Mouse (Mus musculus) left cerebral cortex, adult 18-20 months (tissue): ENCODE results near the gene Enpp4. TPM values are rescaled to one million over a fixed set of nuclear protein-coding genes. Genes with fewer than 3 reads are reported as not detected.

Experiments
- DNase-seq, 2 experiments: peaks; one replicate each; pipeline ENCODE4 v3.0.0; 2021 to 2022; ENCODE audit warnings: low spot score in 2 of 2, mixed read lengths in 1 of 2
- total RNA-seq, 2 experiments: library from RNA; stranded (reverse); gene quantifications; 2 replicates each; pipeline ENCODE4 v1.2.3; 2021

Enpp4 gene
- total RNA-seq, 2 experiments from 2014 or later = 15.2 to 17.0 TPM

DNA sequence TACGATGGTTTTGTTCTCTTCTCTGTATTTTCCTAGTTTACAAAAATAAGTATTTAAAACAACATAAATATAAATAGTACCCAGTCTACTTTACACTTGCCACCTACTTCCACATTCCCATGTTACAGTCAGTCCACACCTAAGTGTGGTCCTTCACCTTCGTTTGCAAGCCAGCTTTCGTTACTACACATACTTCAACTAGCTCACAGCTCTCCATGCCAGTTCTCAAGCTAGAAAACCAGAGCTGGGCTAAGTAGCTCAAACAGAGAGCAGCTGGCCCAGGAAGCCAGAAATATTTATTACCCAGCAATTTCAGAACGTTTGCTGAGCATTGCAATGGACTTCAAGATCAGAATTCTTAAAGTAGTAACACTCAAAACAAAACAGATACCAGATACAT is 5.1 kb downstream of the Enpp4 start:
- no peak for DNase-seq

DNA sequence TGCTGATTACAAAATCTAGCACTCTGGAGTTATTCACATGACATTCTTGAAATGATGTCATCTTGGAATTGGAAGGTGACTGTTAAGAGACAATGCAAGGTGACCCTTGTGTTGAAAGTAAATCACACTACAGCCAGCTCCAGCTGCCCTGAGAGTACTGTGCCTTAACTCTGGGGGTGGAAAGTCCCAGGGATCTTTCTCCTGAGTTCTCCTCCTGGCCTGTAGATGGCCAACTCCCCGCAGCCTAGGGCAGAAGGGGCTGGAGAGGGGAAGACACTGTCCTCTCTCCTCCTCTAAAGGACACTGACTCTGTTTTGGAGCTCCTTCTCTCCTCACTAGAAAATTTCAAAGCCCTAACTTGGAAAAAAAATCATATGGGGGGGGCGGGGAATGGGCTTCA is 14.1 kb downstream of the Enpp4 start:
- no peak for DNase-seq

DNA sequence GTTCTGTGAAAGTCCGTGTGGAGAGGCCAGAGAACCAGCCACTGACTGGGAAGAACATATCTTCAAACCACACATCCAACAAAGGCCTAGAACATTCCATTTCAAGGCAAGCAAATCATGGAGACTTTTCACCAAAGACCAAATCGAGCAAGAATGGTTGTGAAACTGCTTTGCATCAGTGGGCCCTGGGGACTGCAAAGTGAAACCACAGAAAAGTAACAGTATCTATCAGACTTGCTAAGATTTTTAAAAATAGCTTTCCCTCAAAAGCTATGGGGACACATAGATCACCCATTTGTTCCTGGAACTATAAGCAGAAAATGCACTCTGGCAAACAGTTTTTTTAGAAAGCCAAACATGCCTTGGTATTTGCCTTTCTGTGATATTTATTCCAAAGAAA is 14.7 kb downstream of the Enpp4 start:
- no peak for DNase-seq

DNA sequence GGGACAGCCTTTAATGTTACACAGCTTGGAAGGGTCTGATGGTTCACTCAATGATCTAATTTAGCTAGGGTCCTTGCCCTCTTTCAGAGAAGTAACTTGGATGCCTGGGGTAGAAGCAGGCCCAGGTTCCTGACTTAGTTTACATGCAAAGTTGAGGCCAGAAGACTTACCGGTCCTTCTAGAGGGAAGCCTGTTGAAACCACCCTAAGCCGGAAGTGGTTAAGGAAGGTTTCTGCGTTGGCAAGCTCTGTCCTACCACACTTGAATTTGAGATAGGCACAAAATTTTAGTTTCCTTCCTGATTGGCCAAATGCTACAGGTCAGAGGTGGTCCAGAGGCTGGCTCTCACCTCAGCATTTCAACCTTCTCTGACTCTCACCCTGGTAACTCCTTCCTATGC is 17.4 kb downstream of the Enpp4 start:
- no peak for DNase-seq

DNA sequence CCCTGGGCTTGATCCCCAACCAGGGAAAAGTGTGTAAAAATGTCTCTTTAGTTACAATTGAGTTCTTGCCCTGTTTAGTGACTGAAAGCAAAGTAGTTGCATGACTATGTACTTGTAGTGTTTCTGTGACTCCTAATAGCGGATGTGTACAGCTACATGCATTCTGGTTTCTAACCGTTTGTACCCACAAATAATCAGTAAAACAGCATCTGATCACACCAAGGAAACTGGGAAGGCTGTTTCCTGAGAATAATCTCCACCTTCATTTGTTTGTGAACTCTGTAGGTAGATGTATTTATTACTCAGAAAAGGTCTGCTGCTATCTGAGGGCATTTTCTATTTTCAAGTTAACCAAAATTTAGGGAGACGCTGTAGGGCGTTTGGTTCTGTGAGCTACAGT is 22.5 kb downstream of the Enpp4 start:
- no peak for DNase-seq

DNA sequence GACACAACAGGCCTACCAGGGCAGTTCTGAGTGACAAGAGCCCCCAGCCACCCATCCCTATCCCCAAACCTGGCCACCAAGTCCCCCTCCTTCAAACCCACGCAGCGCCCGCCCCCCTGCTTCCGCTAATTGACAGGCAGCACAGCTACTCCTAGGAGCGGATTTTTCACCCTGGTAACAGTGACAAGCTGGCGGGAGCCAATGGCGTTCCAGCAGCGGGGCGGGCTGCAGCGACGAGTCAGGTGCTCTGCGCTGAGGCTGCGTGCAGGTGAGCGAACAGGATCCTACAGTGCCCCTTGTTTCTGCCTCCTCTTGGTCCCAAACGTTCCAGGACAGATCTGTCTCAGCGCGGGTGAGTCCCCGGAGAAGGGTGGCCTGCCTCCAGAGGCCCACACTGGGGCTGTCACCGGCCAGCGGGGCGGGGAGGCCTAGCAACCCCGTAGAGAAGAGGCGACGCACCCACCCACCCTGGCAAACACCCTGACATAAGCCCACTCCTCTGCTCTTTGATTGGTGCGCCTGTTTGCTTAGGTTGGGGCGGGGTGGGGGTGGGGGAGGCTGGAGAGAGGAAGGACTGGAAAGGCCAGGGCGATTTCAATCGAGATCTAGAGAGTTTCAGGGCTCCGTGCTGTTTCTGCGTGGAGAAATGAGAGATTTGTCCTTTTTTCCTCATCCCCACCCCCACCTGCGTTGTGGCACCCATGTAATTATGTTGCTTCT is 26.8 kb downstream of the Enpp4 start, which contains the start of gene Enpp5:
Enpp5 (plus strand) TSS at position 183 of the 720 bp plus-strand sequence.
- DNase-seq = peak; percentile 88 to 93

DNA sequence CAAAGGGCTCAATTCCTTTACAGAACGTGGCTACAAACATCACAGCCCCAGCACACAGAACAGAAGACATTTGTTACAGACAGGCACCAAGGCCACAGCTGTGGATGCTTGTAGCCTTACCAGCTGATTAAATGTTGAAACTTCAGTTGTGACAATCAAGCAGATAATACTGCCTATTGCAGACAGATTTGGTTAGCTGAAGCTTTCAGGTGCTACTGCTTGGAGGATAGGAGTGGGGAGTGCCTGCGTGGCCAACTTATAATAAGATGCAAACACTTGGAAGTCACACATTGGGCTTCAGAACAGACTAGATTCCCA is 27.8 kb downstream of the Enpp4 start:
- DNase-seq = no peak

DNA sequence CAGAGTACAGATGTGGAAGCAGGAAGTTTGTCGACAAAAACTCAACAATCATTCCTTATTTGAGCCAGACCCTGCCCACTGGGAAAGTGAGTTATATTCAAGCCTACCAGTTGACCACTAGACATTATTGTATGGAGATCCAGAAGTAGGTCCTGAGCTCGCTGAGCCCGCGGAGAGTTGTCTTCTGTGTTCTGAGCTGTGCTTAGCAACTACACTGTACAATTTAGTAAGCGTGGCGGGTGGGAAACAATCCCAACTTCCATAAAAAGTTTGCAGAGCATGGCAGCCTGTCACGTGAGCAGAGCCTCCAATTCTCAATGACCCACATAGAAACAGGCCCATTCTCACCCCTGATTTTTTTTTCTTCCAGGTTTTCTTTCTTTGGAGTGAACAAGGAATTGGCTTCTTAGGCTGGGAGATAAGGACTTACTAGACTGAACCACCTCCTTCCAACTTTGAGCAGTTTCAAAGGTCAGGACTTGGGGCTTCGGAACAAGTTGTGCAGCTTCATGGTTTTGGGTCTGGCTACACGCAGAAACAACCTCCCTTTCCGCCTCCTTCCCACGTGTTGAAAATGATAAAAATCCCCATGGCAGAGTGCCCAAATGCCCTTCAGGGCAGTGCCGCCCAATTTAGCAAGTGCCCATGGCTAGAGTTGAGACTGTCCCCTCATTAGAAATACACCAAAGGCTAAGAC is 28.3 kb downstream of the Enpp4 start:
- DNase-seq = no peak

DNA sequence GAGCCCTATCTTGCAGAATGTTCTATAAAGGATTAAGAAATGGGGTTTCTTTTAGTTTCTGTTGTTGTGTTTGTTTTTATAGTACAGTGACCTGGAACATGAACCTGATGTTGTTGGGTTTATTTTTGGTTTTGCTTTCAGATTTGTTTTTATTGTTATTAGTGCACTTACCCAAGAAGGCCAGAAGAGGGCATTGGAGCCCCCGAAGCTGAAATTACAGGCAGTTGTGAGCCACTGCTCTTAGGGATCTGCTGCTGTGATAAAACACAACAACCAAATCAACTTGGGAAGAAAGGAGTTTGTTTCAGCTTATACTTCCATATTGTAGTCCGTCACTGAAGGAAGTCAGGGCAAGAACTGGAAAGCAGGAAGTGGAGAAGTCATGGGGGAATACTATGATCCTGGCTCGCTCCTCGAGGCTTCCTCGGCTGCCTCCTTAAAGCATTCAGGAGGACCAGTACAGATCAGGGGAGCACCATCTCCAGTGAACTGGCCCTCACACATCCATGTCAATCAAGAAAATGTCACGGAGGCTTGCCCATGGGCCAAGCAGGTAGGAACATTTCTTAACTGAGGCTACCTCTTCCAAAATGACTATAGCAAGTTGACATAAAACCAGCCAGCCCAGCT is 29.4 kb downstream of the Enpp4 start:
- peak in 1 of 2 experiments; percentile 16 for DNase-seq

DNA sequence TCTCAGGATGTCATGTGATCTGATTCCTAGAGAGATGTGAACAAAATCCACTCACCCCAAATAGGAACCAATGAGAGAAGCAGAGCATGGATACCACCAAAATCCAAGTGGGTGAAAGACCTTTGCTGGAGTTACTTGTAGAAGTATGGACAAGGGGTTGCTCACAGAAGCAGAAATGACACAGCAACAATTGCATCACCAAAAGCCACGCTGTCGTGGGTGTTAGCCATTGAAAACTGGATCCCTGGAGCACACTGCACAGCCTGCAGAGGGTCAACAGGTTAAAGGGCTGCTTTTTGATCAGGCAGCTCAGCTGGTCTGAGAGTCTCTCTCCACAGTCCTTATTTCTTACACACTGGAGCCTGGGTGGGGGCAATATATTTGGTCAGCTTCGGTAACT is 30.0 kb downstream of the Enpp4 start:
- DNase-seq = no peak

DNA sequence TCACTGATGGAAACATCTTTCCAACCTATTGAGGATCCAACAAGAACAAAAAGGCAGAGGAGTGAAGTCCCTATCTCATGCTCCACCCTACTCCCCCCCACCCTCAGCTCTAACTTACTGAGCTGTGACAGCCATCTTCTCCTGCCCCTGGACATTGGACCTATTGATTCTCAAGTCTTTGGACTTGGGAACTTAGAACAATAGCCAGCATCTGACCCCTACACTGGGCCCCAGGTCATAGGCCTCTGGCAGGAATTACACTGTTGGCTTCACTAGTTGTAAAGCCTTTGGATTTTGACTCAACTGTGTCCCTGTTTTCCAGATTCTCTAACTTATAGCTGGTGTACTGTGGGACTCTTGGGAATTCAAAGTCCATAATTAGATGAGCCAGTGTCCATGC is 33.9 kb downstream of the Enpp4 start:
- DNase-seq = no peak

DNA sequence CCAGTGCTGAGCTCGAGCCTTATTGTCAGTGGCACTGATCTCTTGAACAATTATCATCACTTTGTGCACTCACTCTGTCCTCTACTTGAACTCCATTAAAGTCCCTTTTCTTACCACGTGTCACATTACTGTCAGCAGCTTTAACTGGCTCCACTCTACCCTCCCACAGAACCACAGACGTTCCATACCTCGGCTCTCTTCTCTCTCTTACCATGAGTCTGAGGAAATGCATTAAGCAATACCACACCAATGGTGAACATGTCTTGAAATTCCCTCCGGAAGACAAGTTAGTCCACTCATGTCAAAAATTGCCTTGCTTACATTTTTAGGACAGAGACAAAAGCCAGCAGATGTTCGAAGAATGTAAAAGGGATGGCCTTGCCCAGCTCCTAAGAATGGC is 36.7 kb downstream of the Enpp4 start:
- no peak for DNase-seq

DNA sequence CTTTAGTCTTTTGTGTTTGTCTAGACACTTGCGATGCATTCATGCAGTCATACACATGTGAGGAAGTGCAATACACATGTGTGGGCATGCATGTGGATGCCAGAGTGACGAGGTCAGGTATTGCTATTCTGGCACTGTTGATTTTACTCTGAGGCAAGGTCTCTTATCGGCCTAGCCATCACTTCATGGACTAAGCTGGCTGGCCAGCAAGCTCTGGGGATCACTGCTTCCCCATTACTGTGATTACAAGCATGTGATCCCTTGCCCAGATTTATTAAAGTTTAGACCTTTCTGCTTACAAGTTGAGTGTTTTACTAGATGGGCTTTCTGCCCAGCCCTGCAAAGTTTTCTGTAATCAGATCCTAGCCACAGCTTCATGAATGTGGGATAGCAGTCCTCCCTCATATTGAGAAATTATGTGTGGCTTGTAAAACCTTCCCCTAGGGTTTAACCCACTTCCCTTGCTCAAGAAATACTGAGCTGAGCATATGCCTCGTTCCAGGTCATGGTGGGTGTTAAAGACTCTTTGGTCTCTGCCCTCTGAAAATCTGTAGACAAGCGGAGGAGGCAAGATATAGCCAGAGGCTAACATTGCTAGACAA is 44.2 kb downstream of the Enpp4 start:
- no peak for DNase-seq

DNA sequence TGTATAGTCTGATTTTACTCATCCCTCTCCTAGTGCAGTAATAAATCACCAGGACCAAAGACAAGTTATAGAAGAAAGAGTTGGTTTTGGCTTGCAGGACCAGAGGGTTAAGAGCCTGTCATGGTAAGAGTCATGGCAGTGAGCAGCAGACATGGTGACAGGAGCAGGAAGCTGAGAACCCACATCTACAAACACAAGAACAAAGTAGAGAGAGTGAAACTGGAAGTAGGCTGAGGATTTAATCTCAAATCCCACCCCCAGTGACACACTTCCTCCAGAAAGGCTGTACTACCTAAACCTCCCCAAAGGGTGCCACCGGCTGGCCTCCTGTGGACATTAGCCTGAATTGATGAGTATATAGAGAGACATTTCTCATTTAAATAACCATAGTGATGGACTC is 44.8 kb downstream of the Enpp4 start:
- DNase-seq = no peak

DNA sequence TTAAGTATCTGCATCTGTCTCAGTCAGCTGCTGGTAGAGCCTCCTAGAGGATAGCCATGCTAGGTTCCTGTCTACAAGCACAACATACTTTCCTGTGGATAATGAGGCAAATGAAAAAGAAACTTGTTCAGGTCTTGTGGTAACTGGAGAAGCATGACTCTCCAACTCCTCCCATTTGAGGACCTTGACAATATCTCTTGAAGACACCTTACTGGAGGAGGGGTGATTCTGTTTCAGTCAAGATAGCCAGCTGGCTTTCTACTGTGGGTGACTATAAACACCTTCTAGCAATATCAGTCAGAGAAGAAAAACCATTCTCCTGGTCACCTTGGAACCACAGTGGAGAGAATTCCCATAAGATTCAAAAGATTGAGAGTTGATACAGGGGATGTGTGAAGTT is 47.5 kb downstream of the Enpp4 start:
- no peak for DNase-seq

DNA sequence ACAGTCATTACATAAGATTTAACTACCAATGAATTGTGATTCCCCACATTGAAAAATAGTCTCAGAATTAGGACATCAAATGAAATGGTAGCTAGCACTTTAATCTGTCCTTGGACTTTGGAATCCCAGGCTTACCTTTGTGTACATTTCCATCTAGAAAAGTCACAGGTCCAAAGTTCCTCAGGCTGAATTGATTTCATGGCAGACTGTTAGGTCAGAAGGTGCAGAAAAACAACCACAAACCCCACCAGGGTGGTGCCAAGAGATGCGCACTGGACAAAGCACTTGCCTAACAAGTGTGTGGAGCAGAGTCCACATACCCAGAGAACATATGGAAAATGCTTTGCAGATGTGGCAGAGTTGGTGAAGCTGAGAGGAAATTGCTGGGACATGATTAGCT is 48.5 kb downstream of the Enpp4 start:
- no peak for DNase-seq

DNA sequence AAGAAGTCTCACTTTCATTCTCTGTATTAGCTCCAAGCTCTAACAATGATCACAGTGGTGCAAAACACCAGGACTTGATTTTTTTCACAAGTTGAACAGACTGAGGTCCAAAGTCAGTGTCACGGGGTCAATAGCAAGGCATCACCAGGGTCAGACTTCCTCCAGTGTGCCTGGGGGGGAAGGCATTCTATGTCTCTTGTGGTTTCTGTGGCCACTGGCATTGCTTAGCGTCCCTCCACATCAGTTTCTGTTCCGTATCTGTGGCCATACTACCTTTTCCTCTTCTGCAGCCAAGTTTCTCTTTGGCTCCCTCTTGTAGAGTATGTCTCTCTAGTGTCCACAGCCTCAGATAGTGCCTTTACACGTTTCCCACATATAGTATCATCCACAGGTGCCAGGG is 52.2 kb downstream of the Enpp4 start:
- DNase-seq = no peak

Other genes with a start within 250 kb of the Enpp4 start
- 100 to 1,000 TPM; 197 to 201 TPM for gene Enpp5, start 27.0 kb downstream of the Enpp4 start, total RNA-seq
- gene Clic5, start 82.8 kb upstream of the Enpp4 start, total RNA-seq = 1 to 10 TPM; 3.7 to 4.9 TPM